Mouse (Mus musculus) midbrain, embryonic 13.5 days (tissue): ENCODE results near the gene Gm32742. TPM values are rescaled to one million over a fixed set of nuclear protein-coding genes. Genes with fewer than 3 reads are reported as not detected.

ENCODE experiments used
- ATAC-seq: fragments of 200-750 bp; cut with Nextera tagmentation; 2 replicates; pipeline ENCODE4 v1.8.0; 2017; ENCODE audit warnings: mild to moderate bottlenecking, moderate TSS enrichment, moderate library complexity
- H3K27ac ChIP-seq: fragments of 300-500 bp; sonication (generic); 2 replicates; pipeline ENCODE4 v1.5.1; 2015; ENCODE audit warnings: inconsistent platforms, mild to moderate bottlenecking, moderate library complexity
- H3K27me3 ChIP-seq: fragments of 300-500 bp; sonication (generic); 2 replicates; pipeline ENCODE4 v1.6.1; 2015; ENCODE audit warnings: mild to moderate bottlenecking, inconsistent platforms
- H3K36me3 ChIP-seq: fragments of 300-500 bp; sonication (generic); 2 replicates; pipeline ENCODE4 v1.6.1; 2015; ENCODE audit warnings: mild to moderate bottlenecking, inconsistent platforms
- H3K4me1 ChIP-seq: fragments of 300-500 bp; sonication (generic); replicated peaks from 2 replicates; pipeline ENCODE4 v1.6.1; 2015; ENCODE audit warnings: inconsistent platforms
- H3K4me2 ChIP-seq: fragments of 300-500 bp; sonication (generic); replicated peaks from 2 replicates; pipeline ENCODE4 v1.6.1; 2015; ENCODE audit warnings: moderate library complexity, mild to moderate bottlenecking, inconsistent platforms
- H3K4me3 ChIP-seq: fragments of 300-500 bp; sonication (generic); replicated peaks from 2 replicates; pipeline ENCODE4 v1.5.1; 2015; ENCODE audit warnings: mild to moderate bottlenecking, inconsistent platforms
- H3K9ac ChIP-seq: fragments of 300-500 bp; sonication (generic); replicated peaks from 2 replicates; pipeline ENCODE4 v1.6.1; 2015; ENCODE audit warnings: mild to moderate bottlenecking, inconsistent platforms
- H3K9me3 ChIP-seq: fragments of 300-500 bp; sonication (generic); 2 replicates; pipeline ENCODE4 v1.6.1; 2016; ENCODE audit warnings: mild to moderate bottlenecking, inconsistent platforms
- WGBS: fragments of 180-500 bp; shearing (Covaris S2); methylation state at CpG from one replicate; pipeline ENCODE4 v1.1.7; 2015; 5-methylcytosine and 5-hydroxymethylcytosine counted together
- polyA plus RNA-seq: library from polyadenylated mRNA; unstranded; fragments of >200 nt; fragmentation: Nextera tagmentation; extraction: Ambion mirVana; gene quantifications from 2 replicates; pipeline ENCODE4 v1.2.1, GENCODE M21; 2015

Gene Gm32742
- polyA plus RNA-seq, 1 experiment from 2014 or later, result not detected

GRCm38 (mm10) chr9:51178297-51178696 is 13.0 kb upstream of the Gm32742 start:
- no peaks in the 10 kb centered on the region for H3K36me3 ChIP-seq
- no peak for ATAC-seq
- H3K27ac ChIP-seq, result no peak overlapping the region
- 0 out of 2 replicates have a peak, but pooled peaks cover 4% of the 10 kb centered on the region for H3K4me1 ChIP-seq
- no peak overlapping the region for H3K4me3 ChIP-seq
- H3K4me2 ChIP-seq, result no peak overlapping the region
- no peaks in the 10 kb centered on the region for H3K27me3 ChIP-seq
- no peak overlapping the region for H3K9ac ChIP-seq
- 100% methylated on average over 1 of the region's 1 CpGs for WGBS
- H3K9me3 ChIP-seq, result no peaks in the 10 kb centered on the region

DNA sequence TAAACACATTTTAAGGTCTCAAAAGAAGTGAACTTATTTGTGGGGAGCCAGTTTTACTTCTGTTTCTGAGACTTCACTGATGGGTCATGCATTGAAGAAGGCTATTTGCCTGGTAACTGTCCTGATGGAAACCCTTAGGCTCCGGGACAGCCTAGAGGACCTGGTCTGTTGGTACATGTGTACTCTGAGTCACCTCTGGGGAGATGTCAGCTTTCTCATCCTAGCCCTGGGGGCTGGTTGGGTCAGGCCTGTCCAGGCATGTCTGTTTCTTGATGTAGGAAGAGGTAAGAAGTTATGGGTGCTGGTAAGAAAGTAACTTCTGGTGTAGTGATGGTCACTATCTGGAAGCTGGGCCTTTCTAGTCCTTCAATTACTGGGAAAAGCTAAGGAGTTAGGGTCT is 10.4 kb upstream of the Gm32742 start:
- Histone ChIP-seq H3K27me3 (no peaks in the 10 kb centered on the region), H3K9ac (no peak overlapping the region), H3K4me3 (no peak overlapping the region), H3K9me3 (no peaks in the 10 kb centered on the region), H3K4me2 (no peak overlapping the region), H3K4me1 (0 out of 2 replicates have a peak, but pooled peaks cover 4% of the 10 kb centered on the region), H3K36me3 (no peaks in the 10 kb centered on the region), H3K27ac (no peak overlapping the region)
- 91% methylated on average over 1 of the region's 1 CpGs for WGBS
- ATAC-seq, result no peak

DNA sequence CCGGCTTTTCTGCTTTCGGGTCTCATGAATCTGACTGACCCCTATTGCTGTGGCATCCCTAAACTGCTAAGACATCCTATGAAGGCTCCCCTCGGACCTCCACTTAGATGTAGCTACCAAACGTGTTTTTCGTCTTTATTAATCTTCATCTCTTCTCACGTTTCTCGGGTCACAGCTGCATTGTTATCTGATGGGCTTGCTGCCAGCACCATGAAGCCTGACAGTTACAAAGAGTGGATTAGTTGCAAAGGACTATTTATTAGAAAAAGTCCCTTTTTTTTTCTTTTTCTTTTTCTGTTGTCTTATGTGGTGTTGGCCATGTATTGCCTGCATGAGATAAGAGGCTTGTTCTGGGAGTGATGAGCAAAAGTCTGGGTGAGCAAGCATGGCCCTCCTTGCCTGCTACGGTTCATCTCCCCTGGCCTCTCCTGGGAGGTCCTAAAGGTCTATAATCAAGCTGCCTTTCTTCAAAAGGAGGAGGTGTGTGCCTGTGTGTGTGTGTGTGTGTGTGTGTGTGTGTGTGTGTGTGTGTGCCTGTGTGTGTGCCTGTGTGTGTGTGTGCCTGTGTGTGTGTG is 9.7 kb upstream of the Gm32742 start:
- Histone ChIP-seq H3K9me3 (no peaks in the 10 kb centered on the region), H3K27me3 (no peaks in the 10 kb centered on the region), H3K9ac (no peak overlapping the region), H3K4me2 (no peak overlapping the region), H3K4me3 (no peak overlapping the region), H3K27ac (no peak overlapping the region), H3K36me3 (no peaks in the 10 kb centered on the region), H3K4me1 (0 out of 2 replicates have a peak, but pooled peaks cover 4% of the 10 kb centered on the region)
- no peak for ATAC-seq
- 46% methylated on average over 8 of the region's 8 CpGs for WGBS

DNA sequence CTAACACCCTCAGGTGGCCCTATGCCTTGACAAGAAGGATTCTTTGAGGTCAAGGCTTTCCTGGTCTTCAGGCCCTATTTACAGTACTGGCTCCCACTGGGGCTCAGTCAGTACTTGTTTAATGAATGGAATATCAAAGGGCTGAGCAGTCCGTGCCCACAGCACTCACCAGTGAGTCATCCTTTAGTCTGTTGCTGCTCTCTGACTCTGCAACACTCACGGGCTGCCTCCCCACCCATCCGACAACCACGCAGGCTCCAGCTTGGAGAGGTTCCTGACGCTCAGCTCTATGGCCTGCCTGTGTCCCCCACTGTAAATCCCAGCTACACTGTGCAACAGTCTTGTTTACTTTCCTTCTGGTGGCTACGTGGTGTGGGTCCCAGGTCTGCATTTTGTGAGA is 5.0 kb upstream of the Gm32742 start:
- Histone ChIP-seq H3K9me3 (no peaks in the 10 kb centered on the region), H3K27ac (no peak overlapping the region), H3K4me2 (no peak overlapping the region), H3K4me1 (0 out of 2 replicates have a peak, but pooled peaks cover 8% of the 10 kb centered on the region), H3K36me3 (no peaks in the 10 kb centered on the region), H3K4me3 (no peak overlapping the region), H3K9ac (no peak overlapping the region), H3K27me3 (no peaks in the 10 kb centered on the region)
- ATAC-seq, result no peak
- WGBS, result 86% methylated on average over 6 of the region's 6 CpGs

DNA sequence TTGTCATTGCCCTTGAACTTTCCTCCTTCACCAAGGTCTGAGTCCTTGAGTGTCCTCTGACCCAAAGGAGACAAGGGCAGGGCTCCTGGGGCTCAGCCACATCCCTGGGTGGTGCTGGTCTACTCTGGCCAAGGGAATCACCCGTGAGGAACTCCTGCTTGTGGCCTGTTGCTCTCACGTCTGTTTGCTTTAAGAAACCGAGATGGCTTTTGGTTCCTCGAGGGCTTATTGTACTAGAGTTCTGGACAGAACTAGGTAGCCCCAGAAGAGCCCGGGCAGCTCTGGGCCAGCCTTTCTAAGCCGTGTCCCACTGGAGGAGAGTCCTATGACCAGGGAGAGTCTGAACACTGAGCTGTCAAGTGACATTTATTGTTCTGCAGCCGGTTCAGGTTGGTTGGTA is 3.8 kb upstream of the Gm32742 start:
- Histone ChIP-seq H3K36me3 (no peaks in the 10 kb centered on the region), H3K4me1 (0 out of 2 replicates have a peak, but pooled peaks cover 3% of the 10 kb centered on the region), H3K27me3 (no peaks in the 10 kb centered on the region), H3K4me3 (no peak overlapping the region), H3K27ac (no peak overlapping the region), H3K9me3 (no peaks in the 10 kb centered on the region), H3K9ac (no peak overlapping the region), H3K4me2 (no peak overlapping the region)
- WGBS, result 89% methylated on average over 7 of the region's 7 CpGs
- ATAC-seq, result no peak

GRCm38 (mm10) chr9:51168698-51169097 is 3.4 kb upstream of the Gm32742 start:
- H3K4me1 ChIP-seq, result 0 out of 2 replicates have a peak, but pooled peaks cover 3% of the 10 kb centered on the region
- WGBS, result 76% methylated on average over 5 of the region's 5 CpGs

DNA sequence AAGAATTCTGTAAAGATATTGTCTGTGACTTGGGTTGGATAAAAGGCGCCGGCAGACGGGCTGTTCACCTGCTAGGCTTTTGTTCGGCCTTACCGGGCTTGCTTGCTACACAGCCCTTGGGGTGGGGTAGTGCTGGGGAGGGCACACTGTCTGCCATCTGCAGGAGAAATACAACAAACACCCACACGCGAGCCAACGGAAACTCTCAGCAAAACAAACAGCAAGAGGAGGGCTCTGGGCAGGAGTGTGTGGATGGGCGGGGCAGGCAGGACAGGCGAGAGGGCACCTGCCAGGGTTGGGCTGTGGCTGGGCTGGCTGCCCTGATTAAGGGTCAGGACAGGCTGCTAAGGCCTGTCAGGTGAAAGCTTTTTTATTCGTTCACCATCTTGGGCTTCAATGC is 2.6 kb upstream of the Gm32742 start:
- H3K4me2 ChIP-seq, result no peak overlapping the region
- H3K27ac ChIP-seq, result no peak overlapping the region
- no peak overlapping the region for H3K4me3 ChIP-seq
- no peak overlapping the region for H3K9ac ChIP-seq
- ATAC-seq, result no peak
- no peaks in the 10 kb centered on the region for H3K9me3 ChIP-seq
- no peaks in the 10 kb centered on the region for H3K27me3 ChIP-seq
- 0 out of 2 replicates have a peak, but pooled peaks cover 3% of the 10 kb centered on the region for H3K4me1 ChIP-seq
- no peaks in the 10 kb centered on the region for H3K36me3 ChIP-seq
- whole genome bisulfite sequencing, result 66% methylated on average over 11 of the region's 11 CpGs

More at GRCm38 (mm10) chr9:51168698-51169097, 3.4 kb upstream of the Gm32742 start:
- H3K4me3 ChIP-seq, result no peak overlapping the region
- H3K9me3 ChIP-seq, result no peaks in the 10 kb centered on the region
- no peak overlapping the region for H3K27ac ChIP-seq
- H3K36me3 ChIP-seq, result no peaks in the 10 kb centered on the region
- no peak overlapping the region for H3K9ac ChIP-seq
- no peak overlapping the region for H3K4me2 ChIP-seq
- H3K27me3 ChIP-seq, result no peaks in the 10 kb centered on the region
- no peak for ATAC-seq

- no peak overlapping the region for H3K9ac ChIP-seq
- H3K27ac ChIP-seq, result no peak overlapping the region
- peaks cover 3% of the 10 kb centered on the region for H3K27me3 ChIP-seq
- WGBS, result 83% methylated on average over 5 of the region's 5 CpGs
- no peak overlapping the region for H3K4me3 ChIP-seq
- no peak overlapping the region for H3K4me2 ChIP-seq
- H3K9me3 ChIP-seq, result no peaks in the 10 kb centered on the region
- no peaks in the 10 kb centered on the region for H3K36me3 ChIP-seq
- no peak for ATAC-seq
- 0 out of 2 replicates have a peak, but pooled peaks cover 3% of the 10 kb centered on the region for H3K4me1 ChIP-seq
Measured at GRCm38 (mm10) chr9:51163989-51164388, 1.3 kb downstream of the Gm32742 start.

DNA sequence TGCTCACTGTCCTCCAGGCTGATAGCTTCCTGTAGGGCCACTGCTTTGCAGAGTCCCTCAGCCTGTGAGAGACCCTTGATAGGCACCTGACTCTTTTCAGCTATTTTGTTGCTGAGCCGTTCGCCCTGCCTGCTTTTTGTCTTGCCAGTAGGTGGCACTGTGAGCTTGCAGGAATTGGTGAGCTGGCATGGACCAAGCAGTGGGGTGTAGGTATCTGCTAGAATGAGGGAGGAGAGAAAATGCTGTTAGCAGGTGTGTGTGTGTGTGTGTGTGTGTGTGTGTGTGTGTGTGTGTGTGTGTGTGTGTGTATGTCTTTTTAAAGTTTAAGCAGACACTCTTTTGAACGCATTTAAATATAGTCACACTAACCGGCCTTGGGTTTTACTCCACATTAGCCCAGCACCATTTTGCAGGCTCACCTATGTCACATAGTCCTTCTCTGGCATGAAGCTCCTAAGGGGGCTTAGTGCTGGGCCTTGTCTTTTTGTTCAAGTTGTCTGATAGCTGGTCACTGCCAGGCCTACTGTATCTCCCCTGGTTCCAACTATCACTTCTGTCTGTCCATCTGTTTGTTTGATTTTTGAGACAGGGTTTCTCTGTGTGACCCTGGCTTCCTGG is 3.4 kb downstream of the Gm32742 start:
- Histone ChIP-seq H3K4me1 (no peaks in the 10 kb centered on the region), H3K9ac (no peak overlapping the region), H3K27ac (no peak overlapping the region), H3K4me2 (no peak overlapping the region), H3K4me3 (no peak overlapping the region), H3K9me3 (no peaks in the 10 kb centered on the region), H3K36me3 (no peaks in the 10 kb centered on the region), H3K27me3 (peaks cover 4% of the 10 kb centered on the region)
- 31% methylated on average over 4 of the region's 4 CpGs for WGBS
- peak; percentile 79; the same call in 1 of the 2 replicates for ATAC-seq

GRCm38 (mm10) chr9:51152079-51152752 is 13.1 kb downstream of the Gm32742 start:
- H3K4me3 ChIP-seq, result no peak overlapping the region
- ATAC-seq, result peak; percentile 71; the same call in 1 of the 2 replicates
- no peaks in the 10 kb centered on the region for H3K9me3 ChIP-seq
- no peak overlapping the region for H3K27ac ChIP-seq
- H3K36me3 ChIP-seq, result no peaks in the 10 kb centered on the region
- H3K4me1 ChIP-seq, result no peaks in the 10 kb centered on the region
- WGBS, result 18% methylated on average over 13 of the region's 13 CpGs
- no peak overlapping the region for H3K9ac ChIP-seq
- no peak overlapping the region for H3K4me2 ChIP-seq
- 0 out of 2 replicates have a peak, but pooled peaks cover 2% of the 10 kb centered on the region for H3K27me3 ChIP-seq

- Histone ChIP-seq H3K4me3 (no peak overlapping the region), H3K9me3 (no peaks in the 10 kb centered on the region), H3K36me3 (no peaks in the 10 kb centered on the region), H3K9ac (no peak overlapping the region), H3K4me2 (no peak overlapping the region), H3K27ac (no peak overlapping the region), H3K4me1 (0 out of 2 replicates have a peak, but pooled peaks cover 6% of the 10 kb centered on the region), H3K27me3 (no peaks in the 10 kb centered on the region)
- 85% methylated on average over 5 of the region's 5 CpGs for WGBS
- ATAC-seq, result no peak
Measured at GRCm38 (mm10) chr9:51147294-51147693, 18.0 kb downstream of the Gm32742 start.

- Histone ChIP-seq H3K36me3 (no peaks in the 10 kb centered on the region), H3K27ac (no peak overlapping the region), H3K27me3 (no peaks in the 10 kb centered on the region), H3K9ac (no peak overlapping the region), H3K4me3 (no peak overlapping the region), H3K9me3 (no peaks in the 10 kb centered on the region), H3K4me2 (no peak overlapping the region), H3K4me1 (0 out of 2 replicates have a peak, but pooled peaks cover 6% of the 10 kb centered on the region)
- WGBS, result 87% methylated on average over 4 of the region's 4 CpGs
- ATAC-seq, result no peak
Measured at GRCm38 (mm10) chr9:51146496-51146895, 18.8 kb downstream of the Gm32742 start.
